Mouse (Mus musculus) midbrain, embryonic 16.5 days (tissue): ENCODE results near the gene Zzef1. TPM values are rescaled to one million over a fixed set of nuclear protein-coding genes. Genes with fewer than 3 reads are reported as not detected.

ENCODE experiments used
- ATAC-seq: fragments of 200-750 bp; cut with Nextera tagmentation; 2 replicates; pipeline ENCODE4 v1.8.0; 2017; ENCODE audit warnings: moderate TSS enrichment
- H3K27ac ChIP-seq: fragments of 300-500 bp; sonication (generic); 2 replicates; pipeline ENCODE4 v1.5.1; 2014; ENCODE audit warnings: mild to moderate bottlenecking, low read length, mixed read lengths
- H3K27me3 ChIP-seq: fragments of 300-500 bp; sonication (generic); 2 replicates; pipeline ENCODE4 v1.6.1; 2014; ENCODE audit warnings: low read depth, low read length, mixed read lengths; ENCODE audit not compliant: control insufficient read depth, insufficient read depth
- H3K36me3 ChIP-seq: fragments of 300-500 bp; sonication (generic); 2 replicates; pipeline ENCODE4 v1.6.1; 2014; ENCODE audit warnings: mild to moderate bottlenecking, low read length, moderate library complexity, mixed read lengths; ENCODE audit not compliant: control insufficient read depth, insufficient read depth
- H3K4me1 ChIP-seq: fragments of 300-500 bp; sonication (generic); 2 replicates; pipeline ENCODE4 v1.6.1; 2014; ENCODE audit warnings: mild to moderate bottlenecking, low read length, mixed read lengths; ENCODE audit not compliant: control insufficient read depth, insufficient read depth
- H3K4me2 ChIP-seq: fragments of 300-500 bp; sonication (generic); 2 replicates; pipeline ENCODE4 v1.6.1; 2014; ENCODE audit warnings: mild to moderate bottlenecking, low read length, mixed read lengths
- H3K4me3 ChIP-seq: fragments of 300-500 bp; sonication (generic); 2 replicates; pipeline ENCODE4 v1.5.1; 2014; ENCODE audit warnings: low read depth, mild to moderate bottlenecking, low read length, moderate library complexity, mixed read lengths
- H3K9ac ChIP-seq: fragments of 300-500 bp; sonication (generic); 2 replicates; pipeline ENCODE4 v1.6.1; 2014; ENCODE audit warnings: low read depth, low read length, mixed read lengths
- H3K9me3 ChIP-seq: fragments of 300-500 bp; sonication (generic); replicated peaks from 2 replicates; pipeline ENCODE4 v1.6.1; 2014; ENCODE audit warnings: mild to moderate bottlenecking, low read length, mixed read lengths; ENCODE audit not compliant: control insufficient read depth, poor library complexity, severe bottlenecking
- WGBS: fragments of 180-500 bp; shearing (Covaris S2); extraction: QIAGEN DNeasy Blood & Tissue Kit; methylation state at CpG from one replicate; pipeline ENCODE4 v1.1.7; 2014; 5-methylcytosine and 5-hydroxymethylcytosine counted together
- polyA plus RNA-seq: library from polyadenylated mRNA; unstranded; fragments of >200 nt; fragmentation: Nextera tagmentation; extraction: Ambion mirVana; gene quantifications from 2 replicates; pipeline ENCODE4 v1.2.1, GENCODE M21; 2015

Gene Zzef1
- polyA plus RNA-seq, 1 experiment from 2014 or later, result 13.3 TPM

GRCm38 (mm10) chr11:72952697-72953096, 156.7 kb downstream of the Zzef1 start:
- no peaks in the 10 kb centered on the region for H3K4me1 ChIP-seq
- WGBS, result 89% methylated on average over 6 of the region's 6 CpGs
- ATAC-seq, result no peak
- H3K36me3 ChIP-seq, result no peaks in the 10 kb centered on the region
- H3K9me3 ChIP-seq, result no peaks in the 10 kb centered on the region
- H3K9ac ChIP-seq, result no peak overlapping the region
- no peak overlapping the region for H3K4me2 ChIP-seq
- no peak overlapping the region for H3K4me3 ChIP-seq
- no peaks in the 10 kb centered on the region for H3K27me3 ChIP-seq
- no peak overlapping the region for H3K27ac ChIP-seq

GRCm38 (mm10) chr11:72953116-72953439, 157.1 kb downstream of the Zzef1 start:
- Histone ChIP-seq H3K4me1 (no peaks in the 10 kb centered on the region), H3K27ac (no peak overlapping the region), H3K4me3 (no peak overlapping the region), H3K9me3 (no peaks in the 10 kb centered on the region), H3K4me2 (no peak overlapping the region), H3K36me3 (no peaks in the 10 kb centered on the region), H3K27me3 (no peaks in the 10 kb centered on the region), H3K9ac (no peak overlapping the region)
- ATAC-seq, result no peak
- 70% methylated on average over 1 of the region's 1 CpGs for whole genome bisulfite sequencing

- ATAC-seq, result no peak
- WGBS, result 93% methylated on average over 4 of the region's 4 CpGs
These were observed 157.6 kb downstream of the Zzef1 start for GRCm38 (mm10) chr11:72953440-72954151.

GRCm38 (mm10) chr11:72954216-72954615, 158.2 kb downstream of the Zzef1 start:
- no peak overlapping the region for H3K27ac ChIP-seq
- WGBS, result 87% methylated on average over 4 of the region's 4 CpGs
- no peak for ATAC-seq
- no peak overlapping the region for H3K4me2 ChIP-seq
- no peak overlapping the region for H3K9ac ChIP-seq
- peaks cover 5% of the 10 kb centered on the region; the same call in 1 of the 2 replicates for H3K27me3 ChIP-seq
- no peaks in the 10 kb centered on the region for H3K4me1 ChIP-seq
- H3K4me3 ChIP-seq, result no peak overlapping the region
- no peaks in the 10 kb centered on the region for H3K36me3 ChIP-seq
- no peaks in the 10 kb centered on the region for H3K9me3 ChIP-seq

More at GRCm38 (mm10) chr11:72953440-72954151, 157.6 kb downstream of the Zzef1 start:
- no peak overlapping the region for H3K4me2 ChIP-seq
- H3K27ac ChIP-seq, result no peak overlapping the region
- H3K36me3 ChIP-seq, result no peaks in the 10 kb centered on the region
- no peaks in the 10 kb centered on the region for H3K4me1 ChIP-seq
- H3K4me3 ChIP-seq, result no peak overlapping the region
- H3K9ac ChIP-seq, result no peak overlapping the region
- no peaks in the 10 kb centered on the region for H3K9me3 ChIP-seq
- no peaks in the 10 kb centered on the region for H3K27me3 ChIP-seq

GRCm38 (mm10) chr11:72955339-72955974, 159.4 kb downstream of the Zzef1 start:
- no peak for ATAC-seq
- H3K4me1 ChIP-seq, result no peaks in the 10 kb centered on the region
- no peak overlapping the region for H3K27ac ChIP-seq
- WGBS, result 74% methylated on average over 5 of the region's 5 CpGs
- no peak overlapping the region for H3K4me2 ChIP-seq
- H3K9ac ChIP-seq, result no peak overlapping the region
- H3K4me3 ChIP-seq, result no peak overlapping the region
- H3K36me3 ChIP-seq, result no peaks in the 10 kb centered on the region
- H3K9me3 ChIP-seq, result no peaks in the 10 kb centered on the region
- peaks cover 17% of the 10 kb centered on the region for H3K27me3 ChIP-seq

GRCm38 (mm10) chr11:72957318-72957717, 161.3 kb downstream of the Zzef1 start:
- H3K9me3 ChIP-seq, result no peaks in the 10 kb centered on the region
- no peak overlapping the region for H3K27ac ChIP-seq
- peaks cover 5% of the 10 kb centered on the region; the same call in 1 of the 2 replicates for H3K4me1 ChIP-seq
- ATAC-seq, result no peak
- no peaks in the 10 kb centered on the region for H3K36me3 ChIP-seq
- no peak overlapping the region for H3K4me3 ChIP-seq
- H3K27me3 ChIP-seq, result peaks cover 33% of the 10 kb centered on the region
- 51% methylated on average over 2 of the region's 2 CpGs for WGBS
- H3K9ac ChIP-seq, result no peak overlapping the region
- H3K4me2 ChIP-seq, result no peak overlapping the region

- H3K9ac ChIP-seq, result no peak overlapping the region
- no peak overlapping the region for H3K27ac ChIP-seq
- no peaks in the 10 kb centered on the region for H3K36me3 ChIP-seq
- no peak for ATAC-seq
- no peak overlapping the region for H3K4me2 ChIP-seq
- peaks cover 37% of the 10 kb centered on the region for H3K27me3 ChIP-seq
- 13% methylated on average over 15 of the region's 15 CpGs for WGBS
- no peak overlapping the region for H3K4me3 ChIP-seq
- H3K4me1 ChIP-seq, result peaks cover 5% of the 10 kb centered on the region; the same call in 1 of the 2 replicates
- no peaks in the 10 kb centered on the region for H3K9me3 ChIP-seq
These were observed 164.1 kb downstream of the Zzef1 start for GRCm38 (mm10) chr11:72959924-72960679.

GRCm38 (mm10) chr11:72960723-72961071, 164.7 kb downstream of the Zzef1 start:
- peak overlapping the region; percentile 38 for H3K4me2 ChIP-seq
- H3K9ac ChIP-seq, result no peak overlapping the region
- peaks cover 5% of the 10 kb centered on the region; the same call in 1 of the 2 replicates for H3K4me1 ChIP-seq
- H3K36me3 ChIP-seq, result no peaks in the 10 kb centered on the region
- H3K9me3 ChIP-seq, result no peaks in the 10 kb centered on the region
- ATAC-seq, result no peak
- peaks cover 37% of the 10 kb centered on the region for H3K27me3 ChIP-seq
- H3K27ac ChIP-seq, result no peak overlapping the region
- peak overlapping the region; percentile 13; the same call in 1 of the 2 replicates for H3K4me3 ChIP-seq
- 1% methylated on average over 15 of the region's 15 CpGs for WGBS
